Mouse (Mus musculus) ovary, postnatal 14 days (tissue): ENCODE measurements around the gene Fbxl21.

Source experiments
- DNase-seq: peaks from one replicate; pipeline ENCODE4 v3.0.0; 2022; ENCODE audit warnings: low spot score

Gene Fbxl21

GRCm38 (mm10) chr13:56522081-56522820 lies at the start of gene Fbxl21:
Fbxl21 (plus strand) TSS chr13:56522472.
- peak; percentile 88 for DNase-seq

GRCm38 (mm10) chr13:56472661-56473060 lies 49.6 kb upstream of the Fbxl21 start:
- no peak for DNase-seq

GRCm38 (mm10) chr13:56475363-56475762 lies 46.9 kb upstream of the Fbxl21 start:
- DNase-seq = peak; percentile 46

- DNase-seq = no peak
Measured at GRCm38 (mm10) chr13:56476790-56477189, 45.5 kb upstream of the Fbxl21 start.

- DNase-seq = no peak
Measured at GRCm38 (mm10) chr13:56477271-56477670, 45.0 kb upstream of the Fbxl21 start.

- no peak for DNase-seq
Measured at GRCm38 (mm10) chr13:56478027-56478426, 44.2 kb upstream of the Fbxl21 start.

GRCm38 (mm10) chr13:56482146-56482545 lies 40.1 kb upstream of the Fbxl21 start, which contains the start of gene Il9:
Il9 (minus strand) TSS chr13:56482246.
- no peak for DNase-seq

- no peak for DNase-seq
Measured at GRCm38 (mm10) chr13:56488012-56488411, 34.3 kb upstream of the Fbxl21 start.

GRCm38 (mm10) chr13:56494440-56494839 lies 27.8 kb upstream of the Fbxl21 start:
- no peak for DNase-seq

- no peak for DNase-seq
Measured at GRCm38 (mm10) chr13:56500132-56500531, 22.1 kb upstream of the Fbxl21 start.

GRCm38 (mm10) chr13:56500636-56501035 lies 21.6 kb upstream of the Fbxl21 start:
- no peak for DNase-seq

GRCm38 (mm10) chr13:56501866-56502420 lies 20.3 kb upstream of the Fbxl21 start:
- no peak for DNase-seq

GRCm38 (mm10) chr13:56506871-56507496 lies 15.3 kb upstream of the Fbxl21 start:
- no peak for DNase-seq

- DNase-seq = no peak
Measured at GRCm38 (mm10) chr13:56509796-56510195, 12.5 kb upstream of the Fbxl21 start.

- DNase-seq = no peak
Measured at GRCm38 (mm10) chr13:56513595-56513994, 8.7 kb upstream of the Fbxl21 start.

- DNase-seq = no peak
Measured at GRCm38 (mm10) chr13:56516311-56516710, 6.0 kb upstream of the Fbxl21 start.

GRCm38 (mm10) chr13:56516816-56517215 lies 5.5 kb upstream of the Fbxl21 start:
- DNase-seq = no peak

- no peak for DNase-seq
Measured at GRCm38 (mm10) chr13:56522821-56523167, 522 bp downstream of the Fbxl21 start.

GRCm38 (mm10) chr13:56526871-56527270 lies 4.6 kb downstream of the Fbxl21 start:
- DNase-seq = no peak

GRCm38 (mm10) chr13:56527846-56528245 lies 5.6 kb downstream of the Fbxl21 start:
- no peak for DNase-seq

- no peak for DNase-seq
Measured at GRCm38 (mm10) chr13:56528281-56528680, 6.0 kb downstream of the Fbxl21 start.

- DNase-seq = no peak
Measured at GRCm38 (mm10) chr13:56529031-56529430, 6.8 kb downstream of the Fbxl21 start.

- no peak for DNase-seq
Measured at GRCm38 (mm10) chr13:56529685-56530084, 7.4 kb downstream of the Fbxl21 start.
